Mouse (Mus musculus): ENCODE data around the gene Immp2l. TPM values are rescaled to one million over a fixed set of nuclear protein-coding genes. Genes with fewer than 3 reads are reported as not detected.

Gene Immp2l
- polyA plus RNA-seq, 2 experiments = 4.3 to 11.2 TPM

- Histone ChIP-seq H3K27me3 (ENCODE audit: control insufficient read depth, insufficient read depth, low read length) (no peaks in the 10 kb centered on the region), H3K9ac (replicated peaks) (no peak overlapping the region), H3K4me3 (ENCODE audit: insufficient read depth in 1 of 2, low read depth in 2 of 2, low read length in 2 of 2) (no peak overlapping the region), H3K27ac (no peak overlapping the region), H3K4me1 (replicated peaks; ENCODE audit: control insufficient read depth in 2 of 2, insufficient read depth in 2 of 2, low read length in 1 of 2) (no peaks in the 10 kb centered on the region), H3K36me3 (replicated peaks; ENCODE audit: control insufficient read depth, insufficient read depth, low read depth) (no peaks in the 10 kb centered on the region), H3K4me2 (ENCODE audit: low read depth) (no peak overlapping the region), H3K9me3 (ENCODE audit: control insufficient read depth, low read length) (no peaks in the 10 kb centered on the region)
- TF ChIP-seq CTCF (IDR thresholded peaks at IDR 0.05; ENCODE audit: low read depth) (no peak), EP300 (IDR thresholded peaks at IDR 0.05; ENCODE audit: low read depth) (no peak)
- ATAC-seq (ENCODE audit: insufficient read depth) (peak; percentile 61), DNase-seq (ENCODE audit: low read depth in 3 of 3, low spot score in 3 of 3) (peak; percentile 4 to 9 (median 4))
- 44% methylated on average over 3 of the region's 3 CpGs for WGBS (ENCODE audit: insufficient replicate concordance)
These were observed 393.2 kb downstream of the Immp2l start for GRCm38 (mm10) chr12:41417099-41417498.

GRCm38 (mm10) chr12:41417961-41418360, 394.1 kb downstream of the Immp2l start:
- H3K4me2 ChIP-seq (ENCODE audit: low read depth) = no peak overlapping the region
- no peaks in the 10 kb centered on the region for H3K36me3 ChIP-seq (replicated peaks; ENCODE audit: control insufficient read depth, insufficient read depth, low read depth)
- TF ChIP-seq CTCF (IDR thresholded peaks at IDR 0.05; ENCODE audit: low read depth) = no peak
- TF ChIP-seq EP300 (IDR thresholded peaks at IDR 0.05; ENCODE audit: low read depth) = no peak
- H3K27ac ChIP-seq = no peak overlapping the region
- H3K27me3 ChIP-seq (ENCODE audit: control insufficient read depth, insufficient read depth, low read length) = no peaks in the 10 kb centered on the region
- no peaks in the 10 kb centered on the region for H3K4me1 ChIP-seq (replicated peaks; ENCODE audit: control insufficient read depth in 2 of 2, insufficient read depth in 2 of 2, low read length in 1 of 2)
- H3K4me3 ChIP-seq (ENCODE audit: insufficient read depth in 1 of 2, low read depth in 2 of 2, low read length in 2 of 2) = no peak overlapping the region
- no peak overlapping the region for H3K9ac ChIP-seq (replicated peaks)
- no peak for ATAC-seq (ENCODE audit: insufficient read depth)
- no peak for DNase-seq (ENCODE audit: low read depth in 3 of 3, low spot score in 3 of 3)
- no peaks in the 10 kb centered on the region for H3K9me3 ChIP-seq (ENCODE audit: control insufficient read depth, low read length)
- 74% methylated on average over 4 of the region's 4 CpGs for WGBS (ENCODE audit: insufficient replicate concordance)

- no peaks in the 10 kb centered on the region for H3K4me1 ChIP-seq (replicated peaks; ENCODE audit: control insufficient read depth in 2 of 2, insufficient read depth in 2 of 2, low read length in 1 of 2)
- no peak overlapping the region for H3K9ac ChIP-seq (replicated peaks)
- ATAC-seq (ENCODE audit: insufficient read depth) (no peak), DNase-seq (ENCODE audit: low read depth in 3 of 3, low spot score in 3 of 3) (no peak)
- no peaks in the 10 kb centered on the region for H3K36me3 ChIP-seq (replicated peaks; ENCODE audit: control insufficient read depth, insufficient read depth, low read depth)
- 68% methylated on average over 9 of the region's 9 CpGs for WGBS (ENCODE audit: insufficient replicate concordance)
- no peaks in the 10 kb centered on the region for H3K27me3 ChIP-seq (ENCODE audit: control insufficient read depth, insufficient read depth, low read length)
- H3K4me2 ChIP-seq (ENCODE audit: low read depth) = no peak overlapping the region
- no peak overlapping the region for H3K27ac ChIP-seq
- H3K4me3 ChIP-seq (ENCODE audit: insufficient read depth in 1 of 2, low read depth in 2 of 2, low read length in 2 of 2) = no peak overlapping the region
- H3K9me3 ChIP-seq (ENCODE audit: control insufficient read depth, low read length) = no peaks in the 10 kb centered on the region
- TF ChIP-seq CTCF (IDR thresholded peaks at IDR 0.05; ENCODE audit: low read depth) (no peak), EP300 (IDR thresholded peaks at IDR 0.05; ENCODE audit: low read depth) (no peak)
These were observed 401.3 kb downstream of the Immp2l start for GRCm38 (mm10) chr12:41425101-41425679.

- Histone ChIP-seq H3K27me3 (ENCODE audit: control insufficient read depth, insufficient read depth, low read length) (no peaks in the 10 kb centered on the region), H3K4me1 (replicated peaks; ENCODE audit: control insufficient read depth in 2 of 2, insufficient read depth in 2 of 2, low read length in 1 of 2) (no peaks in the 10 kb centered on the region), H3K4me3 (ENCODE audit: insufficient read depth in 1 of 2, low read depth in 2 of 2, low read length in 2 of 2) (no peak overlapping the region), H3K9ac (replicated peaks) (no peak overlapping the region), H3K27ac (no peak overlapping the region), H3K36me3 (replicated peaks; ENCODE audit: control insufficient read depth, insufficient read depth, low read depth) (no peaks in the 10 kb centered on the region), H3K9me3 (ENCODE audit: control insufficient read depth, low read length) (no peaks in the 10 kb centered on the region), H3K4me2 (ENCODE audit: low read depth) (no peak overlapping the region)
- ATAC-seq (ENCODE audit: insufficient read depth) (no peak), DNase-seq (ENCODE audit: low read depth in 3 of 3, low spot score in 3 of 3) (no peak)
- TF ChIP-seq EP300 (IDR thresholded peaks at IDR 0.05; ENCODE audit: low read depth) = no peak
- no peak for TF ChIP-seq CTCF (IDR thresholded peaks at IDR 0.05; ENCODE audit: low read depth)
- WGBS (ENCODE audit: insufficient replicate concordance) = 60% methylated on average over 5 of the region's 5 CpGs
These were observed 403.6 kb downstream of the Immp2l start for GRCm38 (mm10) chr12:41427464-41427863.

- no peaks in the 10 kb centered on the region for H3K4me1 ChIP-seq (replicated peaks; ENCODE audit: control insufficient read depth in 2 of 2, insufficient read depth in 2 of 2, low read length in 1 of 2)
- H3K4me2 ChIP-seq (ENCODE audit: low read depth) = no peak overlapping the region
- no peaks in the 10 kb centered on the region for H3K9me3 ChIP-seq (ENCODE audit: control insufficient read depth, low read length)
- H3K4me3 ChIP-seq (ENCODE audit: insufficient read depth in 1 of 2, low read depth in 2 of 2, low read length in 2 of 2) = no peak overlapping the region
- ATAC-seq (ENCODE audit: insufficient read depth) (no peak), DNase-seq (ENCODE audit: low read depth in 3 of 3, low spot score in 3 of 3) (no peak)
- H3K27me3 ChIP-seq (ENCODE audit: control insufficient read depth, insufficient read depth, low read length) = no peaks in the 10 kb centered on the region
- H3K9ac ChIP-seq (replicated peaks) = no peak overlapping the region
- H3K27ac ChIP-seq = no peak overlapping the region
- no peaks in the 10 kb centered on the region for H3K36me3 ChIP-seq (replicated peaks; ENCODE audit: control insufficient read depth, insufficient read depth, low read depth)
- no peak for TF ChIP-seq CTCF (IDR thresholded peaks at IDR 0.05; ENCODE audit: low read depth)
- TF ChIP-seq EP300 (IDR thresholded peaks at IDR 0.05; ENCODE audit: low read depth) = no peak
These were observed 404.9 kb downstream of the Immp2l start for GRCm38 (mm10) chr12:41428806-41429205.

Measured in liver, embryonic 14.5 days (tissue).